Mouse (Mus musculus) heart, adult 11 months (tissue): ENCODE results near the gene Atg10.
A peak's percentile ranks its signal among the peaks of the same experiment; 100 is the strongest.

Experiments
- DNase-seq: peaks from one replicate; pipeline ENCODE4 v3.0.0; 2022

Atg10 gene

DNA sequence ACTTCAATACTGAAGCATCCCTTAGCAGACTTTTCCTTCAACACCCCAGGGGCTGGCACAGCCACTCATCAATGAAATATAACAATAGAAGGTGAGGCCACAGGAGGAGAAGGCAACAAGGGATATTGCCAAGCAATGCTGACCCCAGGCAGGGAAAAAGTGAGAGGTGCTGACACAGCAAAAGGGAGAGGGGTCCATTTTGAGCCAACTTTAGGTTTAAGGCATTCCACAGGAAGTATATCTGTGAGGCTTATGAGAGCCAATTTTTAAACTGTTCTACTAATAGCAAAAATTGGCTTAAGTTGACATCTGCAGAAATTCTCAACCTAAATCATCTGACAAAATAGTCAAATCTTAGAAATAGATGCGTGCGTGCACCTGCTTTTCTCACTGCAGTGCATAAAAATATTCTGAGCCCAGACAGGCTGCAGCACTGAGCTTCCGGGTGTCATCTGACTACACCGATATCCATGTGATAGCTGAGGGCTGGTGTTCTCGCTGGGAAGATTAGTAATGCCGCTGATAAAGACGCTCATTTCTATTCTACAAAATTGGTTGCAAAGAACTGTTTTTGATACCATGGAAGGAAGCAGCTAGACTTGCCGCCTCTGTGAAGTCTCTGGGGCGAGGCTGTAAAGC lies 116.3 kb downstream of the Atg10 start:
- no peak for DNase-seq

DNA sequence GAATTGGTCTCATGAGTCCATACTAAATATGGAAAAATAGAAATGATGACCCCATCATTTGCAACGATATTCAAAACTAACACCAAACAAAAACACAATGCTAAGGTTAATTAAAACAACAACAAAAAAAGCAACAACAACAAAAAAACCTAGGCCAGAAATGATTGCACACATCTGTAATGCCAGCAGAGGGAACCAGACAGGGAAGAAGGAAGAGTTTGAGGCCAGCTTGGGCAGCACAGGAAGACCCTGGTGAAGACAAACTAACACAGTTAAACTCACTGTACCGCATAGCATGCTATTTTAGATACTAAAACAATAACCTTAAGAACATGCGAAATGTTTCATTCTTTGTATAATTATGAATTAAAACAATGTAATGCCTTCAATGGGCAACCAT lies 121.5 kb downstream of the Atg10 start:
- DNase-seq: no peak

DNA sequence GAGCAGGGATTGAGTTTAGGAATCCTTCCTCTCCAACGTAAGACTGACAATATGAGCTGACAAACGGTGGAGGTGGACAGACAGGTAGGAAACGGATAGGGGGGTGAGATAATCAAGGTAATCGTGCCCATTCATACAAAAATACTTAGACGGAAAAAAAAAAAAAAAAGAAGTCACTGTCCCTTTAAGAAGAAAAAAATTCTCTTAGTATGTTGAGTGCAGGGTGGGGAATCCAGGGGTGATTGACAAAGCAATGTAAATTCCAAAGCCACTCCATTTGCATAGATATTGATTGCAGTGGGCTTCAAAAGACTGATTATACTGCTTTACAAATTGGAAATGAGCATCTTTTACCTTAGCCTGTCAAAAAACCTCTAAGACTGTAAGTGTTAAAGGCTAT lies 123.4 kb downstream of the Atg10 start:
- no peak for DNase-seq

DNA sequence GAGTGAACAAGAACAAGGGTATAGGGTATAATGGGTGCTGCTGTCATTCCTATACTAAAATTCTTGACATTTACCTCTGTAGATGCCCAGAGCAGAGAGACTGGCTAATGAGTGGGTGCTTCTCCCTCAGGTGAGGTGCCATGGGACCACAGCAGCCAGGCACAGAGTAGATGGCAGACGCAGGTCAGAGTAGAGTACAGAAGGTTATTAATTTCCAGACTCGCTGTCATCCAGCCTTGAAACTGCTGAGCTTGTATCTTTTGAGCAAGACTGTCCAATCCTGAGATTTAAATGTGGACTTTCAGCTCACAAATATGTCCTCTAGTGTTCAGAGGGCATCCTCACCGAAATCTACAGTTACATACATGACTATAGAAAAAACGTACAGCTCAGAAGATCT lies 128.9 kb downstream of the Atg10 start:
- no peak for DNase-seq

DNA sequence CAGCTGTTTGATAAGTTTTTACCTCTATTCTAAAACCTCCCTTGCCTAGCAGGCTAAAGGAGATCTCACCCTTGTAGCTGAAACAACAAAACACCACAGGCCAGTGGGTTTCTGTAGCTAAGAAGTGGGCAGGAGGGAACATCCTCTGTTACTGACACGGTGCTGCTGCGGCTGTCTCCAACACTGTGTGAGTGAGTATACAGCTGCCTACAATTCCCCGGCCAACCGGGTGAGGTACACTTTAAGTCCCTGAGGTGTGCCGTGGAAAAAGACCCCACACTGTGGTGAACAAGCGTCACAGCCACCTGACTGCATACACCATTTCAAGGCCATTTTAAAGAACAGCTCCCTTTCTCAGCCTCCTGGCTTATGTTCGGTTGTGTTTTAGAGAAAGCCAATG lies 129.6 kb downstream of the Atg10 start:
- no peak for DNase-seq

DNA sequence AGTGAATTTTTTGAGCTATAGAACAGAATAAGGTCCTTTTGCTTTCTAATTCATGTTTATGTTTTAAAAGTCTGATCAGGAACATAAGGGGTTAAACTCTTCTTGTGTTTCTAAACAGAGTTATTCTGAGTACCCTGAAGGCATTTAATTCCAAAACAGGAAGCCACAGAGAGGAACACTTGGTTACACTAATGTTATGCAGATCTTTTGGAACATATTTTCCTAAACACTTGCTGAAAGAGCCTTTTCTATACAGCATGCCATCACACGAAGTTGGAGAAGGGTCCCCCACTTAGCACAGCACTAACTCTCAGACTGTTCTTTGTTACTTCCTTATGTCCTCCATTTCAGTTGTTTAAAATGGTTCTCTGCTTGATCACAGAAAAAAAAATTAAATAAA lies 130.2 kb downstream of the Atg10 start:
- no peak for DNase-seq

DNA sequence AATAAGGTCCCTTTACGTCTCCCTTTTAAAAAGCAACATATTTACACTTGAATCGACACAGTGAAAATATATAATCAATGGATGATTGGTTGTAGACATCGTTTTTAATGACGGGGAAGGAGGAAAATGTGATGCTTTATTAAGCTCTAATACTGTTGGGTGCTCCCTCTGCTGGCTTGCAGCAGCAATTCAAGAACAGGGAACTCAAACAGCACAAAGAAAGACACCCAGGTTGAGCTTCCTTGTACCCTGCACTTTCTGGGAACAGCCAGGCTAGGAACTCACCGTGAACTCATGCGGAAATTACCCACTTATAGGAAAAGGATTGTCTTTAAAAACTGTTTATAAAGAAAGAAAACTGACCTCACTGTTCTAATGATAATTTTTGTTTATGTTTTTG lies 130.6 kb downstream of the Atg10 start:
- DNase-seq: no peak

DNA sequence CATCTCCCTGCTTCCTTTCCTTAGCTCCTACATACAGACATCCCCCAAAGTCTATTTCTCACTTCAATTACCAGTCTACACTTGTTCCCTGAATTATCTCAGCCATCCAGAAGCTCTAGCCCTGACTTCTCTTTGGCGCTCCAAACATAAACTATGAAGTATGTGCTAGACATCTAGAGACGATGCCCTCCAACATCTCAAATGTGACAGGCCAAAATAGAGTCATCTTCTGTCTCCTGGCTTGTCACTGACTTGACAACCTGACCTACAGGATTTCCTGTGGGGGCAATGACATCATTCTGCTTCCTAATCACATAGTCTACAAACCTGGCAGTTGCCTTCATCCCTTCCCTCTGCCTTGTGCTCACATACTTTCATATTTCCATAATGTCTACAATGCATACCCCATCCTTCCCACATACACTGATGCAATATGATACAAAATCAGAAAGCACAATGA lies 132.0 kb downstream of the Atg10 start:
- DNase-seq: no peak

DNA sequence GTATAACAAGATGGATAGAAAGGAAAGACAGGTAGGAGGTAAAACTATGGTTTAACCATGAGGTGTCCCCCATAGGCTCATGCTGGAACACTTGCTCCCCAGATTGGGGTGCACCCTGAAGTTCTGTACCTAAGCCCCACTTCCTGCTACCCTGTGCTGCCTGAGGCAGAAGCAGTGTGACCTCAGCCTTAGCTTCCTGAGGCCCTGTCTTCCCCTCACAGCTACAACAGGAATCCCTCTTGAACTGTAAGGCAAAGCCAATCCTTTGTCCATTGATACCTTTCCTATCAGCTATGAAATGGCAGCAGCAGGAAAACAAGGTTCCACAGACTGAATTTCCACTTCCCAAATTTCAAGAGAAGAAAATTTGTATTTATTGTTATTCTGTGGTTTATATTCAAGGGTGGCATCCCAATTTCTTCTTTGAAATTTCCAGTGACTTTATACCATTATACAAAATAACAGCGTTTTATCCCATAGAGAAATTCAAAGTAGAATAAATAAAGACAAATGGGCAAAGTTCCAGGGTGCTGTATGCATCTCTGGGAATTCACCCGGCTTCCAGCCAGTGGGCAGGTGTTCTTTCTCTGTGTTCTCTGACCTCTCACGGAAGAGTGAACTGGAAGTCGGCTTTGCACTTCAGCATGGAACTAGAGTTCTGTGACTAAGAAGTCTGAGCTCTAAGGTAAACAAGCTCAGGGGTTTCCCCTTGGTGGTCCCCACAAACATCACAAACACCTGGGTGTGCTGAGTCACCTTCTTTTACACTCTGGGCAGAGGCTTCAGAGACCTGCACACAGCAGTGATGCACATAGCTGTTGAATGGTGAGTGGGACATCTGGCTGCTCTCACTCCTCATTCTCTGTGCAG lies 132.7 kb downstream of the Atg10 start:
- DNase-seq: no peak

DNA sequence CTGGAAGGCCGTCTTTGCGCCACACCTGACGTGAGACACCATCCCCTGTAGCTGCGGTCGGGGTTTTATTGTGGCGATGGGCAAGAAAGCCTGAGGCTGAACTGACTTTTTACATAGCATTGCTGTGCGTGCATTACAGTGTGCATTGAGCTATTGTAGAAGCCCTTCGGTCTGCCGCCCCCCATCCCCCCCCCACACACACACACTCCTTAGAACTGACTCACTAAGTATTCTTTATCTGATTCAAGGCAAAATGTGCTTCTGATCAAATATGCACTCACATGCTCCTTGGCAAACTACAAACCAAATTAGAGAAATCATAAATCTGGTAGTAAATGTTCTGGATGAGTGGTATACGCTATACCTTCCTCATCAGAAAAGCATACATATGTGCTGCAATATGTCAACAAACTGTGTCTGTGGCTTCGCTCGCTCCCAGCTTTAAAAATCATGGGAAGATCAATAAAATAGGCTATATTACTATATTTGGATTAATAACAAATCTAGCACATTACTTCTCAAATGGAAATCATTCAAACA lies 137.3 kb downstream of the Atg10 start:
- peak; percentile 7 for DNase-seq

DNA sequence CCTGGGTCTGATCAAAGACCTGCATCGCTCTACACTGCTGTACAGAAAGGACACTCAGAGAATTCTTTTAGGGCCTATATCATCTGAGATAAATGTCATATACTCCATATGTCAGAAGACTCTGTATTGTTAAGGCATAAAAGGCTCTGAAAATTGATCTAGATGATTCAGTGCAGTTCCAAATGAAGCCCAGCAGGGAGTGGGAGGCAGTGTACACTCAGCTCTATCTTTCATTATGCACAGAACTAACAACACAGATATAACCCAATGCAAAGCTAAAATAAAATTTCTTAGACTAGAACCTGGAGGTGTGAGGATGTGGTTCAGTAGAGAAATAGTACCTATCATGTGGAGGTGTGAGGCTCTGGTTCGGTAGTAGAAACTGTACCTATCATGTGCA lies 151.4 kb downstream of the Atg10 start:
- no peak for DNase-seq

DNA sequence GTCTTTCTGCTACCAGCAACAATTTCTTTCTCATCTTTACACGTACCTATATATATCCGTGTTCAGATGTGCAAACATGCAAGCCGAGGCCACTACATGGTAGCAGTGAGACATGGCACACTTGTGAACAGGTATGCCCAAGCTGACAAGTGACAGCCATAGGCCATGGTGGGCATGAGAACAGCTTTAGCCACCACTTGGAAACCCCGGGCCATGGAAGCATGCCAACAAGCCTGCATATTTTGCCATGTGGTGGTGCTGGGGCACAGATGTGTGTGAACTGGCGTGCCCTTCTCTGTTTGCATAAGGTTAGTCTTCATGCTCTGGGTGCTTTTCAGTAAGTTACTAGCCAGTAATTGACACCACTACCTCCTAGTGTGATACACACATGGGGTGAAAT lies 162.9 kb downstream of the Atg10 start:
- DNase-seq: no peak

DNA sequence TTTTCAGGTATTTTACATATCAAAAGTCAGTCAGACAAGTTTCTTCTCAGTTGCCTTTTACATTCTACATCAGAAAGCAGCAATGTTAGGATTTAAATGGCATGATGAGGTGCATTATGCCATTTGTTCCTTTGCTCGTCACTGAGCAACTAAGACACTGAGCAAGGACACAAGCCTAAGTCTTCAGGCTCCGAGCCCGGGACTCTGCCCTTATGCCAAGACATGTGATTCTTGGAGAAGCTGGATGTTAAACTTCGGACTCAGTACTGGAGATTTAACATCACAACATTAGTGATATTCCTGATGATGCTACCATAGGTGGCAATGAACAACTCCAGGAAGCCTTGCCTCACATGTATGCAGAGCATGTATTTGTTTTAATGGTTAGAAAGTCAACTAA lies 175.6 kb downstream of the Atg10 start:
- no peak for DNase-seq

DNA sequence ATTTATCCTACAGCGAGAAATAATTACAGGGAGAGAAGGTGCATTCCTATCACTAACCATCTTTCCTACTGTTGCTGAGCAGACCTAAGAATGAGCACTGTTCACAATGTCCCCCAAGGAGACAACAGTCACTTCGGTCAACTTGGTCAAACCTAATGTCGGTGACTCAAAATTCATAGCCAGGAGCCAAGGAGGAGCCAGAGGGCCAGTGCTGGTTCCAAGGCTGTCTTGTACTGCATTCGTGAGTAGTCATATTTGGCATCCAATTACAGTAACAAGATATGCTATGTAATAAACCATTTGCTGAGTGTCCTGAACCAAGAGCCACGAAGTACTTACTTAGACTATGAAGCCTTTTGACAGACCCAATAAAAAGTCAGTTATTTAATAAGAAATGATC lies 176.9 kb downstream of the Atg10 start:
- no peak for DNase-seq

DNA sequence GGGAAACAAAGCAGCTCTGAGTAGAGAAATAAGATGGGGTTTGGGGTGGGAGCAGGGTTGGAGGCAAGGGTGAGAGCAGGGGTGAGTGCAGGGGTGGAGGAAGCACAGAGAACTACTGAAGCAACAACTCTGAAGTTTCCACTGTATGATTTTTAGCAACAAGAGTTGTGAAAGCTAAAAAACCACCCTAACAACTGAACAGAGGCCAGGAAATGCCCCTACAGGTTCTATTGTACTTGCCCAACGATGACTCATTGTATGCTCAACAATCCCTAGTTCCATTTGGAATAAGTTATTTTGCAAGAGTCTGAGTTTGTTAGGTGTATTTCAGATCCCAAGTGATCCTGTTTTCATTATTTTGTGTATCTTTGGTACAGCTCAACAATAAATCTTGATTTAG lies 182.5 kb downstream of the Atg10 start:
- DNase-seq: no peak

DNA sequence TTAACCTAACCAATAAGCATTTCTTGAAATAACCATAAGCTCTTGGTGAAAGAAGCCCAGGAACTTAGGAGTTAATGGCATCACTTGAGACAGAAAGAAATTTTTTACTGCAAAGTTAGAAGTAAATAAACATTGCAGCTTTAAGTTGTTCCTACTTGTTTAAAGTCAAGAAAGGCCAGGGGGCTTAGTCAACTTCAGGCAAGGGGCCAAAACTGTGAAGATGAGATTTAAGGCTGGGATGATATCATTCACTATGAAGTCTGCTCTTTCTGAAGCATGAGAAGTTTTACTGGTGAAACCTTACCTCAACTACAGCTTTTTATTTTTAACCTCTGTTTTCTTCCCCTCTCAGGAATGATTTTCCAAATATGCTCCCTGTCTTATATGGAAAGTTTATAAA lies 183.3 kb downstream of the Atg10 start:
- DNase-seq: no peak

DNA sequence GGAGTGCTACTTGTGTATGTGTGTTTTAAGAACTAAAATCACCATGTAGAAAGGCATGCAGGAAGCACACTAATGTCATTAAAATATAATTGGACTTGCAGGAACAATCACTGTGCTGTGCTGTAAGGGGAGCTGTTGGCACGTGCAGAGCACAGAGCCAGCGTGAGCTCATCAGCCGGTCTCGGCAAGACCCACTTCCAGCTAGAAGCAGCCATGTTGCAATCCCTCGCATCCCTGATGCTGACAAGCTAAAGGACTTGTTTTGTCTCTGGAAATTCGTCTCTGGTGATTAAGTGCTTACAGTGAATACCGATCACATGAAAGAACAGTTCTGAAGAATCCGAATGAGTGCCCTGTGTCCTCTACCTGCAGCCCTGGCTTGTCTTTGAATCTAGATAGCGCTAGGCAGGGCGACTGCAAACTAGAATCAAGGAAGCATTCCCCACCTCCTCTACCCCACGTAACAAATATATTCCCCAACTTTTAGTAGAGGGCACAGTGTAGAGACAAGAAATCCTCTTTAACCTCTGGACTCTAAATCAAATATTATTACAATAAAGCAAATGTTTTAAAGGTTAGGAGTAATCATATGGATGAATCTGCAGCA lies 184.5 kb downstream of the Atg10 start:
- no peak for DNase-seq

DNA sequence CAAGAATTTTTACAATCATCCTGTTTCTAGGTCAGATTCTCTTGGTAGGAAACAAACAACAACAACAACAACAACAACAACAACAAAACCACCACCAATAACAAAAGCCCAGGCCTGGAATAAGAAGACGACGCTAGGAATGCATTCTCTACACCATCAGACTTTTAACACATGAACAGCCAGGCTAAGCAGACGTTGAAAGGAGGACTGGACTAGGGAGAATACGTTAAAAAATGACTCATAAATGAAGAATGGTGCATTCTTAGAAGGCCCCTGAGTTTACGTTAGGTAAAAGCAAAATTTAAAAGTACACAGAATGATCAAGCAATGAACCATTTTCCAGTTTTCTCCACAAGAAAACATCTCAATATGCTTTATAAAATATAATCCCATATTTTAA lies 185.1 kb downstream of the Atg10 start:
- DNase-seq: no peak

DNA sequence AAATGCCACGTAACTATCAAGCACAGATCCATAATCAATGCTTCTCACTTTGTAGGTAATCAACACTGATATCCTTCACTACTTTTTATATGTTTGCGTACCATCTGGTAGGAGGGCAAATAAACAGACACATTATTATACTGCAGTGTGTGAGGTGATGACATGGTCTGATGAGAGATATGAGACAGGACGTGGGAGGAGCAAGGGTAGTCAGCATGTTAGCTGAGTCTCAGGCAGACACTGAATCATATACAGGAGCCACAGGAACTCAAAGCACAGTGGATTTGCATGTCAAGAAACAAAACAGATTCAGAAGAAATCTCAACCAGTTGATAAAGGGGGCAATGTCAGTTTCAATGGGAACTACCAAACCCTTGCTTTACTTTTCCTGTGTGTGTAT lies 185.7 kb downstream of the Atg10 start:
- DNase-seq: no peak

DNA sequence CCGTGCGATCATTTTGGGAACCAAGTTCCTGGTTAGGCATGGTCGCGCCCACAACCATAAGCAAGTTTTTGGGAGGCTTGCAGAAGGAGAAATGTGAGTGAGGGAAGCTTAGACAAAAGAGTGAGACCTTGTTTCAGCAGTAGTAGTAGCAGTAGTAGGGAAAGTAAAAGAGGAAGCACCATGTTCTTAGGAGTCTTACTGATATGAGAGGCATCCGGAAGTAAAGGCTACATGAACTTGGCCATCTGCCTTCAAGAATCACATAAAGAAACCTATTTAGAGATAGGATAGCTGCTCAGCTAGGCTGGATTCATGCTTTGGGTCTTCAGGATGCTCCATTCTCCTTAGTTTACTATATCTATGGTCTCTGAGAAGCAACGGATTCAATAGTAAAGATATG lies 186.4 kb downstream of the Atg10 start:
- DNase-seq: no peak

DNA sequence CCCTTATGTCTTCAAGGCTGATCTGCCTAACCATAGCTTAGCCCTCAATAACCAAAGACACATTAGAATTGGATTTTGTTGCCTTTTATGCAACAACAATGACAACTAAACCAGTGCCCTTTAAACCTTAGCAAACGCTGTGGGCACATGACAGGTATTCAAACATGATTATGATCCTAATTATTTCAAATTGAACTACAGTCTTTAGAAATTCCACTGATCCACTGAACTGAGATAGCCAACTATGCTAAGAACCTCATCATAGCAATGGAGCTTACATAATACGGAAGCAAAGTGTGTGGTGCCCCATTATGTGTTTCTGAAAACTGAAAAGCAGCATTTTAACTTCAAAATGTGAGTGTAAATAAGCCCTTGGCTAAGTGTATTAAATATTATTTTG lies 191.9 kb downstream of the Atg10 start:
- no peak for DNase-seq

DNA sequence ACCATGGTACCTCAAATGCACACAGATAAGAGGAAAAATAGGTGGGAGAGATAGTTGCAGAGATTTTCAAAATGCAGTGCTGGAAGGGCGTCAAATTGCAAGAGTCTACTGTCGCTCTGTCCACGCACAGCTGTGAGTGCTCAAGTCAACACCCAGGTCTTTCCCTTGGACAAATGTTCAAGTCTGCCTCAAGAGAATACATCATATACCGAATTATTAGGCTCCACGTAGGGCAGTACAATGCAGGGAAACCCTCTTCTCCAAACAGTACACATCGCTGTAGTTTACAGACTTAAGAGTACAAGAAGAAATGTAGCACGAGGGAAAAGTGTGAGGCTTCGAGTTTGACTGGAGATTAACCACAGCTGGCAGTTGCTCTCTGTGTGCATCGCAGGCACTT lies 200.3 kb downstream of the Atg10 start:
- DNase-seq: no peak

DNA sequence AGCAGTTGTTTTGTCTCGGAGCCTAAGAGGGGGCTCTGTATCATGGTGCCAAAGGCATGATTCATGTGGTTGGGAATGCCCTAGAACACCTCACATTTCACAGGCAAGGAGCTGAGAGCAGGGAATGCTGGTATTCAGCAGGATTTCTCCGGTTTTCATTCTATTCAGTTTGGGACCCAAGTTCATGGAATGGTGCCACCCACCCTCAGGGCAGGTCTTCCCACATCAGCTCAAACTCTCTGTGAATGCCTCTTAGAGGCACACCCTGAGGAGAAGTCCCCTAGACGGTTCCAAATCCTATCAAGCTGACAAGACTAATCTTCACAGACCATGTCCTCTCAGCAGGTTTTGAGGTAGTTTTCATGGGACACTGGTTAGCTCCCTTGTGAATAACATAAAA lies 211.9 kb downstream of the Atg10 start:
- DNase-seq: no peak

DNA sequence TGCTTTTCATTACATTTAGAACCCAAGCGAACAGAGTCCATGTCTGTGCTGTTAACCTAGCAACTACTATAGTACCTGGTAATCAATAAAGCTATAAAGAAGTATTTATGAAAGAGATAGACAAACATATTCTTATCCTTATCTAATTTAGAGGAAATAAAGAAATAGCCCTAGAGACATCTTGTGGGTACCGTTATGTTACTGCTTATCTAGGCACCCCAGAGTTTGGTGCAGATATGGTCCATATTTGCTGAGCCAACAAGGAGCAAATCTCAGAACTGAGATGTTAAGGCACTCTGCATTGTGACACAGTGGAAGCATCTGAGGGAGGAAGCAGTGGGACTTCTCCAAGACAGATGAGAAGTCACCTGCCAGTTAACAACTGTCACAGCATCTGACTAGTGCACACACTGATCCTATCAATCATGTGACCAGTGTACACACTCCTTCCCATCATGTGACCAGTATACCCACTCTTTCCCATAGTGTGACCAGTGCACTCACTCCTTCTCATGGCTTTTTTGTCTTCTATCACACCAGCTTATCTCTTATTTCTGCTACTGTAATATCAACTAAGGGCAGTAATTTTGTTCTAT lies 228.6 kb downstream of the Atg10 start:
- DNase-seq: no peak
